Mouse (Mus musculus): Measurements from ENCODE around the gene Skp2. TPM values are rescaled to one million over a fixed set of nuclear protein-coding genes. Genes with fewer than 3 reads are reported as not detected.

Gene Skp2
- polyA plus RNA-seq, 1 experiment from 2014 or later, result 106 TPM

DNA sequence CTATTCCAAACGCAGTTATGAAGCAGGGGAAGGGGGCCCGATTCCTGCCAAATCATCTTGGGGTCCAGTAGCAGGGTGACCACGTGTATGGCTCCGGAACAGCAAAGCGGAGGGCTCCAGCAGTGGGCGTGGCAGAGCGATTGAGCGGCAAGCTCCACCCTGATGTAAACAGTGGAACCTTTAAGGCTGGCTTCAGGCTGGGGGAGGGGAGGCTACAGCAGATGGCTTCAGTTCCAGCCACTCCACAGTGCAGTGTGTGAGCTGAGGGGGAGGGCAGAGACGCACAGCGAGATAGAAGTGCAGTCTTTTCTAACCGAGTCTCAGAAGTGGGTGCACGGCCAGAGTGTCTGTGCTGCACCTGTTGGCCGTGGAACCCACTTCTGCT lies 60.9 kb downstream of the Skp2 start:
- peak overlapping the region; percentile 73; the same call in 1 of the 2 replicates for H3K27ac ChIP-seq (ENCODE audit: low read depth)
- peak; percentile 98 for ATAC-seq (ENCODE audit: insufficient read depth)
- DNase-seq, result peak; percentile 94
- H3K4me3 ChIP-seq (ENCODE audit: low read depth, low read length), result 0 out of 2 replicates have a peak overlapping the region, but pooled peaks have one; percentile 8
- no peaks in the 10 kb centered on the region; the same call in 1 of the 2 replicates for H3K4me1 ChIP-seq (ENCODE audit: insufficient read depth)
- peaks cover 49% of the 10 kb centered on the region for H3K36me3 ChIP-seq (ENCODE audit: insufficient read depth)
- peak overlapping the region; percentile 50 for H3K4me2 ChIP-seq
- no peak overlapping the region for H3K9ac ChIP-seq
- 4% methylated on average over 13 of the region's 13 CpGs for WGBS
- no peaks in the 10 kb centered on the region for H3K9me3 ChIP-seq (ENCODE audit: low read depth, low read length)
- H3K27me3 ChIP-seq (ENCODE audit: insufficient read depth, low read length), result no peaks in the 10 kb centered on the region
- no peak for TF ChIP-seq CTCF (IDR thresholded peaks at IDR 0.05; ENCODE audit: low read depth)

DNA sequence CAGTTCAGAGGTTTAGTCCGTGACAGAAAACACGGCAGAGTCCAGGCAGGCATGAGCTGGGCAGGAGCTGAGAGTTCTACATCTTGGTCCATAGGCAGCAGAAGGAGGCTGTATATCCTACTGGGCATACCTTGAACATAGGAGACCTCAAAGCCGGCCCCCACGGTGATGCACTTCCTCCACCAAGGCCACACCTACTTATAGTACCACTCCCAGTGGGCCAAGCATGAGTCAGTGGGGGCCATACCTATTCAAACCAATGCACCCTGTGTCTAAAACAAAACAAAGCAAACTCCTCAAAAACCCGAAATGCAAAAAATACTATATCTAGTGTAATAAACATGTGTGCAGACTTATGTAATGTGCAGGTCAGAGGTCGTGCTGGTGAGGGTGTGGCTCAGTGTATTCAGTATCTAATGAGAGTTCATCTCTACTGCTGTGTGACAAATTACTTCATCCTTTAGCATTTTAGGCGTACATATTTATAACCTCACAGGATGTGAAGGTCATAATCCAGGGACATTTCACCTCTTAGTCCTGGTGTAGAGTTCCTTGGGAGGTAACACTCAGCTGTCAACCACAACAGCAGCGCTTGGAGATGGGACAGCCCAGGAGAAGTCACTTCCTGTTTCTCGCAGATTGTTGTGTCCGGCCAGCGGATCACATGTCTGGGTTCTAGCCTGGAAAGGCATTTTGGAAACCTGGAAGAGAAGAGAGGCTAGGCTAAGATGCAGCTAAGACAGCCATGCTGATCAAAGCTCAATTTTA lies 61.4 kb downstream of the Skp2 start:
- no peak for TF ChIP-seq CTCF (IDR thresholded peaks at IDR 0.05; ENCODE audit: low read depth)
- Histone ChIP-seq H3K36me3 (ENCODE audit: insufficient read depth) (peaks cover 45% of the 10 kb centered on the region), H3K27me3 (ENCODE audit: insufficient read depth, low read length) (no peaks in the 10 kb centered on the region), H3K9ac (no peak overlapping the region), H3K4me1 (ENCODE audit: insufficient read depth) (no peaks in the 10 kb centered on the region; the same call in 1 of the 2 replicates), H3K27ac (ENCODE audit: low read depth) (peak overlapping the region; percentile 37), H3K4me3 (ENCODE audit: low read depth, low read length) (0 out of 2 replicates have a peak overlapping the region, but pooled peaks have one; percentile 8), H3K4me2 (peak overlapping the region; percentile 50), H3K9me3 (ENCODE audit: low read depth, low read length) (no peaks in the 10 kb centered on the region)
- WGBS, result 52% methylated on average over 11 of the region's 11 CpGs
- DNase-seq (no peak), ATAC-seq (ENCODE audit: insufficient read depth) (peak; percentile 81)

DNA sequence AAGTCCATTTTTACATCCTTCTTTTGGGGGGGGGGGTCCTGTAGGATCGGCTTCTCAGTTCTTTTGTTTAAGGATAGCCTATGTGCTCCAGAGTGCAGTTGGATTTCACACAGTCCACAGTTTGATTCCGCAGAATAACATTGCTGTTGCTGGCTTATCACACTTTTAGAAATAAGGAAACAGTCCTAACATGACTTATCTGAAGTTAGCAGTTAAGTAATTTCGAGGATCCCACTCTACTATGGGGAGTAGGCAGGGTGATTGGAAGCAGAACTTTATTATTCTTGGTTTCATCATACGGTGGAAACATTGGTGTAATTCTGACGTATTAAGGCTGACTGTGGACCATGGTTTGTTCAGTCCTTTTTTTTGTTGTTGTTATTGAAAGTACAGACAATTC lies 64.6 kb downstream of the Skp2 start:
- no peak overlapping the region for H3K4me3 ChIP-seq (ENCODE audit: low read depth, low read length)
- DNase-seq (no peak), ATAC-seq (ENCODE audit: insufficient read depth) (no peak)
- no peak overlapping the region for H3K4me2 ChIP-seq
- no peak overlapping the region for H3K27ac ChIP-seq (ENCODE audit: low read depth)
- H3K4me1 ChIP-seq (ENCODE audit: insufficient read depth), result no peaks in the 10 kb centered on the region; the same call in 1 of the 2 replicates
- peaks cover 46% of the 10 kb centered on the region for H3K36me3 ChIP-seq (ENCODE audit: insufficient read depth)
- no peak overlapping the region for H3K9ac ChIP-seq
- no peaks in the 10 kb centered on the region for H3K9me3 ChIP-seq (ENCODE audit: low read depth, low read length)
- H3K27me3 ChIP-seq (ENCODE audit: insufficient read depth, low read length), result no peaks in the 10 kb centered on the region
- no peak for TF ChIP-seq CTCF (IDR thresholded peaks at IDR 0.05; ENCODE audit: low read depth)
- WGBS, result 82% methylated on average over 5 of the region's 5 CpGs

DNA sequence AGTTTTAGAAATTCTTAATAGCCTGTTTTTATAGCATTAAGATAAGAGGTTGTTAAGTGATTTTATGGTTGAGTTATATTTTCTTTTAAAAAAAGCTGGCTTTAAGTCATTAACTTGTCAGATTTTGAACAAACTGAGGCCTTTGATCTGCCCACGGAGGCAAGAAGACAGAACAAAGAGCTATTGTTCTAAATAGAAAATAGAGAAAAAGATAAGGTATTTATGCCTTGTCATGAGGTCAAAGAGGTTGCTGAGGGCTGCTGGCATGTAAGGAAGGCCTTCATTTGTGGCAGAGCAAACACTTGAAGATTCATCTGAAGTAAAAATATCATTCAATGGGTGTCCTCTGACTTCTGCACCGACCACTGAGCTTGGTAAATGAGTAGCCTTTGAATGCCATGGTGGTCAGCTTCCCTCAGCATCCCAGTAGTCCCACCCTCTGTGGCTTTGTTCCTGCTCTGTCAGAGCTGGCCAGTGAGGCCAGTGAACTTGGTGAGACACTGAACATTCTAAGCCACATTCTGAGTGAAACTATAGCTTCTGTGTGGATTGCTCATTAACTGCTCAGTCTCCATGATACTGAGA lies 66.0 kb downstream of the Skp2 start:
- no peaks in the 10 kb centered on the region for H3K27me3 ChIP-seq (ENCODE audit: insufficient read depth, low read length)
- WGBS, result 16% methylated on average over 2 of the region's 2 CpGs
- 0 out of 2 replicates have a peak overlapping the region, but pooled peaks have one; percentile 6 for H3K27ac ChIP-seq (ENCODE audit: low read depth)
- H3K9me3 ChIP-seq (ENCODE audit: low read depth, low read length), result no peaks in the 10 kb centered on the region
- no peak for TF ChIP-seq CTCF (IDR thresholded peaks at IDR 0.05; ENCODE audit: low read depth)
- peaks cover 49% of the 10 kb centered on the region for H3K36me3 ChIP-seq (ENCODE audit: insufficient read depth)
- H3K4me1 ChIP-seq (ENCODE audit: insufficient read depth), result no peaks in the 10 kb centered on the region; the same call in 1 of the 2 replicates
- DNase-seq, result no peak
- H3K4me3 ChIP-seq (ENCODE audit: low read depth, low read length), result no peak overlapping the region
- ATAC-seq (ENCODE audit: insufficient read depth), result no peak
- H3K9ac ChIP-seq, result no peak overlapping the region
- H3K4me2 ChIP-seq, result no peak overlapping the region

DNA sequence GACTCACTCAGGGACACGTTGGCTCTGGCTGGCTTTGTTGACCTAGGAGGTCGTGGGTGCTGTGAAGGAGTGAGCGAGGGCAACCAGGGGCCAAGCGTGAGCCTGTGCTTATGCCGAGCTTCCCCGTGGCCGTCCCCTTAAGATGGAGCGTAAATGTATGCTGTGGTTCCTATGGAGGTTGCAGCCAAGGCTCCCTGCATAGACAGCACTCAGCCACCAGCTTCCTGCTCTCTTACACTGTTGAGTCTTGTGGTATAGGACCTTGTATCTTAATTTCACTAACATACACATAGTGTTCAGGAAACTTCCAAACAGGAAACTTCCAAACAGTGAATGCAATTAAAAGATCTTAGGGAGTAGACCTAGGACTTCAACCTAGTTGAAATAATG lies 66.5 kb downstream of the Skp2 start:
- Histone ChIP-seq H3K27me3 (ENCODE audit: insufficient read depth, low read length) (no peaks in the 10 kb centered on the region), H3K27ac (ENCODE audit: low read depth) (no peak overlapping the region), H3K9ac (no peak overlapping the region), H3K4me3 (ENCODE audit: low read depth, low read length) (no peak overlapping the region), H3K4me1 (ENCODE audit: insufficient read depth) (no peaks in the 10 kb centered on the region; the same call in 1 of the 2 replicates), H3K9me3 (ENCODE audit: low read depth, low read length) (no peaks in the 10 kb centered on the region), H3K4me2 (no peak overlapping the region), H3K36me3 (ENCODE audit: insufficient read depth) (peaks cover 51% of the 10 kb centered on the region)
- DNase-seq, result no peak
- 42% methylated on average over 8 of the region's 8 CpGs for WGBS
- peak; percentile 30; the same call in 1 of the 2 replicates for ATAC-seq (ENCODE audit: insufficient read depth)
- no peak for TF ChIP-seq CTCF (IDR thresholded peaks at IDR 0.05; ENCODE audit: low read depth)

DNA sequence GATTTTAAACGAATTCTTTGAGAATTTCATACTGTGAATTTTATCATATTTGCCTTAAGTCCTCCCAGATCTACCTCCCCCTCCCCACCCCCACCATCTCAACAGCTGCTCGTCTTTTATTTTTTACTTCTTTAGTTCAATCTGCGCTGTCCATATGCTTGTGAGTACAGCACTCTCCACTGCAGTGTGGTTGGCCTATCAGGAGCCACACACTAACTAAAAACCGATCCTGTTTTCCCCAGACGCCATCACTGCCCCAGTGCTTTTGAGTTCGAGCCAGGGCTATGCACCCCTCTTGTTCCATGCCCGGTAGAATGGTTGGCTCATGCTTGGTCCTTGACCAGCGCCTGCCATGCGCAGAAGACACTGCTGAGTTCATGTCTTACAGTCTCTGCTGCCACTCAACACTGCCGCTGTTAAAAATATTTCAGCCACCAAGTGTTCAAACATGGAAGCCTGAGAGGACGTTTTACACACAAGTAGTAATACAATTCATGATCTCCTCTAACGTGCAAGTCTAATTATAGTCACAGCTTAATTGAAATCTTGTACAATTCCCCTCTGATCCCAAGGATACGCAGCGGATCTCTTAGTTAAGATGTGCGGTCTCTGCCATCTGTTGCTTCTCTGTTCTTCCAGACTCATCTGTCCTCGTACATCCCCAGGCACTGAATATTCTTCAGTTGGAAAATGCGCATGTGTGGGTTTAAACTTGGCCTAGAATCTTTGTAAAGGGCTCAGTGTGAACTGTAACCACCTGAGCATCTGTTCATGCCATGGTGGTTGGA lies 67.1 kb downstream of the Skp2 start:
- peaks cover 46% of the 10 kb centered on the region for H3K36me3 ChIP-seq (ENCODE audit: insufficient read depth)
- H3K27ac ChIP-seq (ENCODE audit: low read depth), result no peak overlapping the region
- WGBS, result 82% methylated on average over 17 of the region's 17 CpGs
- DNase-seq (no peak), ATAC-seq (ENCODE audit: insufficient read depth) (no peak)
- TF ChIP-seq CTCF (IDR thresholded peaks at IDR 0.05; ENCODE audit: low read depth), result no peak
- no peak overlapping the region for H3K4me2 ChIP-seq
- no peak overlapping the region for H3K9ac ChIP-seq
- H3K9me3 ChIP-seq (ENCODE audit: low read depth, low read length), result no peaks in the 10 kb centered on the region
- no peaks in the 10 kb centered on the region for H3K27me3 ChIP-seq (ENCODE audit: insufficient read depth, low read length)
- H3K4me1 ChIP-seq (ENCODE audit: insufficient read depth), result no peaks in the 10 kb centered on the region; the same call in 1 of the 2 replicates
- no peak overlapping the region for H3K4me3 ChIP-seq (ENCODE audit: low read depth, low read length)

Data from lung, embryonic 14.5 days (tissue).